Mouse (Mus musculus): ENCODE results near the gene Polr2a. TPM values are rescaled to one million over a fixed set of nuclear protein-coding genes. Genes with fewer than 3 reads are reported as not detected.

Polr2a gene
- polyA plus RNA-seq, 1 experiment, result 103 TPM

DNA sequence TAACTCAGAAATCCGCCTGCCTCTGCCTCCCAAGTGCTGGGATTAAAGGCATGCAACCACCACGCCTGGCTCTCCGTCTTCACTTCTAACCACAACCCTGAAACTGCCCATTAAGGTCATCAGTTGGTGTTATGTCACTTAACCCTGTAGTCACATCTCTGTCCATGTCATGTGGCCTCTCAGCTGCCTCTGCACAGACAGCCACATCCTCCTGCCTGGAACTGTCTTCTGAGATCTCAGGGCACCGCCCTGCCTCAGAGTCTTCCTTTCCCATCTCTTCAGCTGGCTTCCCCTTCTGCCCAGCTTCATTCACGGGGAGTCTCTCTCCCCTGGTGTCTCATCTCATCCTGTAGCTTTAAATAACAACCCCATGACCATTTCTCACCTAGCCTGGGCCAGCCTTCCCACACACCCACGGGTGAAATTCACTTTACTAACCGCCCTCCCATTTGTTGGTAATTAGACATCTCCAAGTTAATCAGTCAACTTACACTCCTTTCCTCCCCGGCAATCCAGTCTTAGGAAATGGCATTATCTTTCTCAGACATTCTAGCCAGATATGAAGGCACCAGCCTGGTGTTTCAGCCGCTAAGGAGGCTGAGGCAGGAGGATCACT is 66.1 kb downstream of the Polr2a start:
- Histone ChIP-seq H3K27ac (ENCODE audit: insufficient read depth, low read length) (0 out of 2 replicates have a peak overlapping the region, but pooled peaks have one; percentile 12), H3K4me3 (ENCODE audit: low read depth, low read length) (no peak overlapping the region), H3K9me3 (replicated peaks; ENCODE audit: control insufficient read depth, insufficient read depth, low read length, poor library complexity, severe bottlenecking) (no peaks in the 10 kb centered on the region), H3K27me3 (ENCODE audit: control insufficient read depth, insufficient read depth, low read length, poor library complexity, severe bottlenecking) (no peaks in the 10 kb centered on the region), H3K9ac (ENCODE audit: low read depth, poor library complexity, severe bottlenecking) (no peak overlapping the region), H3K36me3 (ENCODE audit: control insufficient read depth, insufficient read depth, low read length, poor library complexity, severe bottlenecking) (no peaks in the 10 kb centered on the region), H3K4me1 (ENCODE audit: control insufficient read depth, insufficient read depth, low read length) (peaks cover 3% of the 10 kb centered on the region)
- TF ChIP-seq POLR2A (IDR thresholded peaks at IDR 0.05; ENCODE audit: insufficient read depth, low read length) (no peak), CTCF (IDR thresholded peaks at IDR 0.05; ENCODE audit: low read depth, low read length) (no peak), EP300 (IDR thresholded peaks at IDR 0.05; ENCODE audit: insufficient read depth, low read depth, low read length) (no peak)

- H3K9ac ChIP-seq (ENCODE audit: low read depth, poor library complexity, severe bottlenecking), result peak overlapping the region; percentile 7; the same call in 1 of the 2 replicates
- H3K27ac ChIP-seq (ENCODE audit: insufficient read depth, low read length), result peak overlapping the region; percentile 91
- H3K4me3 ChIP-seq (ENCODE audit: low read depth, low read length), result no peak overlapping the region
Measured at GRCm38 (mm10) chr11:69689891-69690290, 68.5 kb downstream of the Polr2a start.

GRCm38 (mm10) chr11:69687061-69687460 is 71.4 kb downstream of the Polr2a start:
- H3K4me1 ChIP-seq (ENCODE audit: control insufficient read depth, insufficient read depth, low read length), result no peaks in the 10 kb centered on the region
- H3K4me3 ChIP-seq (ENCODE audit: low read depth, low read length), result peak overlapping the region; percentile 31
- no peaks in the 10 kb centered on the region for H3K27me3 ChIP-seq (ENCODE audit: control insufficient read depth, insufficient read depth, low read length, poor library complexity, severe bottlenecking)
- peak overlapping the region; percentile 65 for H3K27ac ChIP-seq (ENCODE audit: insufficient read depth, low read length)
- no peaks in the 10 kb centered on the region for H3K9me3 ChIP-seq (replicated peaks; ENCODE audit: control insufficient read depth, insufficient read depth, low read length, poor library complexity, severe bottlenecking)
- peak overlapping the region; percentile 85 for H3K9ac ChIP-seq (ENCODE audit: low read depth, poor library complexity, severe bottlenecking)
- TF ChIP-seq EP300 (IDR thresholded peaks at IDR 0.05; ENCODE audit: insufficient read depth, low read depth, low read length) (no peak), POLR2A (IDR thresholded peaks at IDR 0.05; ENCODE audit: insufficient read depth, low read length) (no peak)
- no peaks in the 10 kb centered on the region for H3K36me3 ChIP-seq (ENCODE audit: control insufficient read depth, insufficient read depth, low read length, poor library complexity, severe bottlenecking)

More at GRCm38 (mm10) chr11:69689891-69690290, 68.5 kb downstream of the Polr2a start:
- H3K27me3 ChIP-seq (ENCODE audit: control insufficient read depth, insufficient read depth, low read length, poor library complexity, severe bottlenecking), result no peaks in the 10 kb centered on the region
- no peaks in the 10 kb centered on the region for H3K36me3 ChIP-seq (ENCODE audit: control insufficient read depth, insufficient read depth, low read length, poor library complexity, severe bottlenecking)
- TF ChIP-seq EP300 (IDR thresholded peaks at IDR 0.05; ENCODE audit: insufficient read depth, low read depth, low read length) (peak; percentile 92), POLR2A (IDR thresholded peaks at IDR 0.05; ENCODE audit: insufficient read depth, low read length) (no peak)
- peaks cover 3% of the 10 kb centered on the region for H3K4me1 ChIP-seq (ENCODE audit: control insufficient read depth, insufficient read depth, low read length)
- H3K9me3 ChIP-seq (replicated peaks; ENCODE audit: control insufficient read depth, insufficient read depth, low read length, poor library complexity, severe bottlenecking), result no peaks in the 10 kb centered on the region

DNA sequence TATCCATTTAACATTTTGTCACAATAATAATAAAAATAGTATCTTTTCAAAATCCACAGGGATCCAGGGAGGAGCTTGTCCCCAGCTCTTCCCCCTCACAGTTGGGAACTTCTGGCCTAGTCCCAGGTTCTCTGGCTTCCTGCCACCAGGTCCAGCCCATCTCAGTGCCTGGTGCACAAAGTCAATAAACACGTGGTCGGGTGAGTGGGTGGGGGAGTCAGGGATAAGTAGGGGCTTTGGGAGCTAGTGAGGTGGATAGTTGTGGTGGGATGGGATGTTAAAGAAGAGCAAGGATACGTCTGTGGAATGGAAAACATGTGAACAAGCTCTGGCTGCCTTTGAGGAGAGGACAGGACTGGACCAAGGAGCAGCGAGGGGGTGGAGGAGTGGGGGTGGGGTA is 72.1 kb downstream of the Polr2a start:
- Histone ChIP-seq H3K36me3 (ENCODE audit: control insufficient read depth, insufficient read depth, low read length, poor library complexity, severe bottlenecking) (no peaks in the 10 kb centered on the region), H3K27me3 (ENCODE audit: control insufficient read depth, insufficient read depth, low read length, poor library complexity, severe bottlenecking) (no peaks in the 10 kb centered on the region), H3K9me3 (replicated peaks; ENCODE audit: control insufficient read depth, insufficient read depth, low read length, poor library complexity, severe bottlenecking) (no peaks in the 10 kb centered on the region), H3K4me1 (ENCODE audit: control insufficient read depth, insufficient read depth, low read length) (no peaks in the 10 kb centered on the region), H3K9ac (ENCODE audit: low read depth, poor library complexity, severe bottlenecking) (peak overlapping the region; percentile 85), H3K4me3 (ENCODE audit: low read depth, low read length) (peak overlapping the region; percentile 31), H3K27ac (ENCODE audit: insufficient read depth, low read length) (peak overlapping the region; percentile 65)
- TF ChIP-seq POLR2A (IDR thresholded peaks at IDR 0.05; ENCODE audit: insufficient read depth, low read length), result peak; percentile 26
- TF ChIP-seq CTCF (IDR thresholded peaks at IDR 0.05; ENCODE audit: low read depth, low read length), result no peak
- 0 out of 2 replicates have a peak, but pooled peaks have one; percentile 25 for TF ChIP-seq EP300 (IDR thresholded peaks at IDR 0.05; ENCODE audit: insufficient read depth, low read depth, low read length)

GRCm38 (mm10) chr11:69685526-69686148 is 72.8 kb downstream of the Polr2a start, which contains the start of gene Tnfsf13:
Gene Tnfsf13 (minus strand): TSS chr11:69685784.
- Histone ChIP-seq H3K9me3 (replicated peaks; ENCODE audit: control insufficient read depth, insufficient read depth, low read length, poor library complexity, severe bottlenecking) (no peaks in the 10 kb centered on the region), H3K36me3 (ENCODE audit: control insufficient read depth, insufficient read depth, low read length, poor library complexity, severe bottlenecking) (no peaks in the 10 kb centered on the region), H3K9ac (ENCODE audit: low read depth, poor library complexity, severe bottlenecking) (peak within 1 kb of the TSS; percentile 85), H3K4me3 (ENCODE audit: low read depth, low read length) (peak within 1 kb of the TSS; percentile 68), H3K27ac (ENCODE audit: insufficient read depth, low read length) (peak within 1 kb of the TSS; percentile 65), H3K4me1 (ENCODE audit: control insufficient read depth, insufficient read depth, low read length) (no peaks in the 10 kb centered on the region), H3K27me3 (ENCODE audit: control insufficient read depth, insufficient read depth, low read length, poor library complexity, severe bottlenecking) (no peaks in the 10 kb centered on the region)
- TF ChIP-seq POLR2A (IDR thresholded peaks at IDR 0.05; ENCODE audit: insufficient read depth, low read length), result no peak
- TF ChIP-seq EP300 (IDR thresholded peaks at IDR 0.05; ENCODE audit: insufficient read depth, low read depth, low read length), result no peak
- no peak for TF ChIP-seq CTCF (IDR thresholded peaks at IDR 0.05; ENCODE audit: low read depth, low read length)

DNA sequence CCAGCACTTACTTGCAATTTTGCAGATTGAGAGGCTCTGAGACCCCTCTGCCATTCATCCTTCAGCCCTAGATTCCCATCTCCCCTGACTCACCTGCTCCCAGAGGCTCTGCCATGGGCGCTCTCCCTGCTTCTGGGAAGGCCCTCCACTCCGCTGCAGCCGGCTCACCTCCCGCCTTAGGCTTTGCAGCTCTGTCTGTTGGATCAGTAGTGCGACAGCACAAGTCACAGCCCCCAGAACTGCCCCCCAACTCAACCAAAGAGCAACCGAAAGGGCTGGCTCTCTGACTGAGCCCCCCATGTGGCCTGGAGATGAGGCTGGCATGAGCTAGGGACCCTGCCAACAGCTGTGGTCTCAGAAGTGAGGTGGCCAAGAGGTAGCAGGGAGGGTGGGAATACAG is 73.5 kb downstream of the Polr2a start:
- Histone ChIP-seq H3K4me1 (ENCODE audit: control insufficient read depth, insufficient read depth, low read length) (no peaks in the 10 kb centered on the region), H3K27me3 (ENCODE audit: control insufficient read depth, insufficient read depth, low read length, poor library complexity, severe bottlenecking) (no peaks in the 10 kb centered on the region), H3K9me3 (replicated peaks; ENCODE audit: control insufficient read depth, insufficient read depth, low read length, poor library complexity, severe bottlenecking) (no peaks in the 10 kb centered on the region), H3K9ac (ENCODE audit: low read depth, poor library complexity, severe bottlenecking) (peak overlapping the region; percentile 85), H3K4me3 (ENCODE audit: low read depth, low read length) (peak overlapping the region; percentile 68), H3K27ac (ENCODE audit: insufficient read depth, low read length) (peak overlapping the region; percentile 65), H3K36me3 (ENCODE audit: control insufficient read depth, insufficient read depth, low read length, poor library complexity, severe bottlenecking) (peaks cover 5% of the 10 kb centered on the region; the same call in 1 of the 2 replicates)
- no peak for TF ChIP-seq CTCF (IDR thresholded peaks at IDR 0.05; ENCODE audit: low read depth, low read length)
- no peak for TF ChIP-seq EP300 (IDR thresholded peaks at IDR 0.05; ENCODE audit: insufficient read depth, low read depth, low read length)
- no peak for TF ChIP-seq POLR2A (IDR thresholded peaks at IDR 0.05; ENCODE audit: insufficient read depth, low read length)

All from ES-Bruce4 (cell line).